Comparison of ENCODE assay signal across 15 mouse cellular contexts in genomic region chr6:90734806-90735205, GRCm38 (mm10).
A peak's percentile ranks its signal among the peaks of the same experiment; 100 is the strongest.
DNase-seq lines count a peak whose midpoint lies in the region; ATAC-seq and TF ChIP-seq lines count a peak whose summit lies in the region.
"Had no signal": no experiment of that assay in that cellular context is flagged by ENCODE, and none has a peak within 500 bp of the region (broad histone marks: within the 10 kb centered on the region; RNA-seq: fewer than 3 reads in every experiment).

No protein-coding gene starts in this region.

- no peak overlapping the region for H3K4me3 ChIP-seq in heart, postnatal 0 days (ENCODE audit: low read depth, low read length)
- H3K4me3 ChIP-seq in lung, embryonic 14.5 days (ENCODE audit: low read depth, low read length), result 0 out of 2 replicates have a peak overlapping the region, but pooled peaks have one; percentile 4
- H3K4me3 ChIP-seq in myocyte, result peak overlapping the region; percentile 26
- H3K4me3 ChIP-seq: left cerebral cortex, adult 2 months; midbrain, embryonic 12.5 days; stomach, embryonic 15.5 days had no signal

- 0 out of 2 replicates have a peak overlapping the region, but pooled peaks have one; percentile 28 for H3K9ac ChIP-seq in heart, postnatal 0 days (replicated peaks; ENCODE audit: low read depth, low read length)
- no peak overlapping the region for H3K9ac ChIP-seq in lung, embryonic 14.5 days
- H3K9ac ChIP-seq: midbrain, embryonic 12.5 days; stomach, embryonic 15.5 days had no signal

- peaks cover 51% of the 10 kb centered on the region for H3K79me2 ChIP-seq in myocyte (ENCODE audit: control insufficient read depth, insufficient read depth)

- TF ChIP-seq POLR2A in myocyte (IDR thresholded peaks at IDR 0.05; ENCODE audit: insufficient read length, low read depth), result no peak

- TF ChIP-seq CTCF in heart, postnatal 0 days (IDR thresholded peaks at IDR 0.05; ENCODE audit: low read depth), result no peak
- no peak for TF ChIP-seq CTCF in lung, embryonic 14.5 days (IDR thresholded peaks at IDR 0.05; ENCODE audit: low read depth)

- H3K36me3 ChIP-seq in heart, postnatal 0 days (replicated peaks; ENCODE audit: control insufficient read depth, insufficient read depth, low read length), result no peaks in the 10 kb centered on the region
- H3K36me3 ChIP-seq in lung, embryonic 14.5 days (ENCODE audit: insufficient read depth), result no peaks in the 10 kb centered on the region
- peaks cover 3% of the 10 kb centered on the region for H3K36me3 ChIP-seq in myocyte (ENCODE audit: control insufficient read depth, insufficient read depth)
- H3K36me3 ChIP-seq: lung, embryonic 15.5 days; midbrain, embryonic 12.5 days; stomach, embryonic 15.5 days had no signal

- ATAC-seq in heart, postnatal 0 days (ENCODE audit: insufficient read depth, low read depth), result no peak
- no peak for ATAC-seq in lung, embryonic 14.5 days (ENCODE audit: insufficient read depth)
- ATAC-seq: inflammation-experienced regulatory T-cells, adult 6 months had no signal

- no peak for TF ChIP-seq EP300 in heart, postnatal 0 days (IDR thresholded peaks at IDR 0.05; ENCODE audit: low read depth)

- H3ac ChIP-seq in myocyte (ENCODE audit: control insufficient read depth, insufficient read length), result no peak overlapping the region

- DNase-seq in adrenal gland, adult 2 months, result peak; percentile 69
- DNase-seq in adrenal gland, adult 8-10 months, result no peak
- no peak for DNase-seq in heart, postnatal 0 days (ENCODE audit: low spot score)
- no peak for DNase-seq in heart, adult 18-20 months
- DNase-seq in lung, embryonic 14.5 days, result no peak
- no peak for DNase-seq in lung, postnatal 4 days
- DNase-seq in cerebellum, postnatal 4 days (ENCODE audit: low spot score in 2 of 2), result no peak
- DNase-seq: liver had no signal

- no peaks in the 10 kb centered on the region for H3K9me3 ChIP-seq in heart, postnatal 0 days (replicated peaks; ENCODE audit: control insufficient read depth, low read length)
- no peaks in the 10 kb centered on the region for H3K9me3 ChIP-seq in lung, embryonic 14.5 days (ENCODE audit: low read depth, low read length)
- H3K9me3 ChIP-seq: lung, embryonic 15.5 days; midbrain, embryonic 12.5 days; stomach, embryonic 15.5 days had no signal

- H3K27me3 ChIP-seq in heart, postnatal 0 days (ENCODE audit: control insufficient read depth, insufficient read depth, low read length), result no peaks in the 10 kb centered on the region
- H3K27me3 ChIP-seq in lung, embryonic 14.5 days (ENCODE audit: insufficient read depth, low read length), result no peaks in the 10 kb centered on the region
- H3K27me3 ChIP-seq in myocyte (ENCODE audit: control insufficient read depth, insufficient read depth, insufficient read length), result no peaks in the 10 kb centered on the region
- H3K27me3 ChIP-seq: CH12.LX; lung, embryonic 15.5 days had no signal

- 0 out of 2 replicates have a peak overlapping the region, but pooled peaks have one; percentile 2 for H3K27ac ChIP-seq in heart, postnatal 0 days (ENCODE audit: low read depth)
- H3K27ac ChIP-seq in lung, embryonic 14.5 days (ENCODE audit: low read depth), result no peak overlapping the region
- H3K27ac ChIP-seq: left cerebral cortex, adult 2 months; midbrain, embryonic 12.5 days; stomach, embryonic 15.5 days had no signal

- peaks cover 35% of the 10 kb centered on the region for H3K4me1 ChIP-seq in heart, postnatal 0 days (ENCODE audit: control insufficient read depth, insufficient read depth)
- 0 out of 2 replicates have a peak, but pooled peaks cover 6% of the 10 kb centered on the region for H3K4me1 ChIP-seq in lung, embryonic 14.5 days (ENCODE audit: insufficient read depth)

- H3K4me2 ChIP-seq in heart, postnatal 0 days (ENCODE audit: low read depth, low read length), result peak overlapping the region; percentile 84; the same call in 1 of the 2 replicates
- H3K4me2 ChIP-seq in lung, embryonic 14.5 days, result peak overlapping the region; percentile 91; the same call in 1 of the 2 replicates
- peak overlapping the region; percentile 98 for H3K4me2 ChIP-seq in myocyte (ENCODE audit: low read depth)

TF ChIP-seq in myocyte, 11 proteins besides CTCF, POLR2A, EP300 and RAD21:
- TF ChIP-seq REST (IDR thresholded peaks at IDR 0.05; ENCODE audit: insufficient read depth, insufficient read length), result no peak
- no peak for TF ChIP-seq SRF (IDR thresholded peaks at IDR 0.05; ENCODE audit: control insufficient read depth, insufficient read length, low read depth)
- TF ChIP-seq E2F4 (IDR thresholded peaks at IDR 0.05; ENCODE audit: insufficient read depth), result no peak
- no peak for TF ChIP-seq MYOD1 (IDR thresholded peaks at IDR 0.05; ENCODE audit: control insufficient read depth in 1 of 3, insufficient read length in 2 of 3, low read depth in 2 of 3)
- TF ChIP-seq POLR2AphosphoS2 (IDR thresholded peaks at IDR 0.05; ENCODE audit: insufficient read length, low read depth), result no peak
- TF ChIP-seq MAX (IDR thresholded peaks at IDR 0.05; ENCODE audit: low read depth), result no peak
- no peak for TF ChIP-seq TCF12 (IDR thresholded peaks at IDR 0.05; ENCODE audit: insufficient read depth, poor library complexity, severe bottlenecking)
TF ChIP-seq in myocyte: peak in this region for 0.
